Mouse (Mus musculus) kidney, adult 2 months (tissue): Measurements from ENCODE around the gene Pde8b. TPM values are rescaled to one million over a fixed set of nuclear protein-coding genes. Genes with fewer than 3 reads are reported as not detected.

ENCODE experiments used
- DNase-seq: peaks from one replicate; pipeline ENCODE4 v3.0.0; 2021
- H3K27ac ChIP-seq: fragments of 200-500 bp; 2 replicates; pipeline ENCODE4 v1.5.1; 2012; ENCODE audit warnings: low read depth, low read length, control low read depth, inconsistent platforms; ENCODE audit not compliant: insufficient read depth
- H3K27me3 ChIP-seq: fragments of 200-500 bp; replicated peaks from 2 replicates; pipeline ENCODE4 v1.6.1; 2012; ENCODE audit warnings: mild to moderate bottlenecking, moderate library complexity, low read length, inconsistent platforms; ENCODE audit not compliant: control insufficient read depth, insufficient read depth
- H3K36me3 ChIP-seq: fragments of 200-500 bp; 2 replicates; pipeline ENCODE4 v1.6.1; 2012; ENCODE audit warnings: mild to moderate bottlenecking, moderate library complexity, low read length, inconsistent platforms; ENCODE audit not compliant: control insufficient read depth, insufficient read depth
- H3K4me1 ChIP-seq: fragments of 200-500 bp; 2 replicates; pipeline ENCODE4 v1.6.1; 2011; ENCODE audit warnings: low read length; ENCODE audit not compliant: control insufficient read depth, insufficient read depth
- H3K4me3 ChIP-seq: fragments of 200-500 bp; 2 replicates; pipeline ENCODE4 v1.5.1; 2011; ENCODE audit warnings: mild to moderate bottlenecking, low read depth, low read length, control low read depth; ENCODE audit not compliant: insufficient read depth
- CTCF ChIP-seq: fragments of 200-500 bp; conservative IDR thresholded peaks from 2 replicates; pipeline ENCODE4 v1.5.1; 2011; ENCODE audit warnings: low read depth, mild to moderate bottlenecking, control low read depth, low read length, moderate library complexity, mixed read lengths; ENCODE audit not compliant: insufficient read depth, insufficient read length
- POLR2A ChIP-seq: fragments of 200-500 bp; IDR thresholded peaks from one replicate; pipeline ENCODE4 v1.6.1; 2011; ENCODE audit warnings: low read depth, low read length, control low read depth
- WGBS: fragments of 180-500 bp; shearing (Covaris S2); methylation state at CpG from one replicate; pipeline ENCODE4 v1.1.7; 2018; 5-methylcytosine and 5-hydroxymethylcytosine counted together
- polyA plus RNA-seq: library from polyadenylated mRNA; depleted of rRNA; stranded (reverse); fragments of >200 nt; gene quantifications from 2 replicates; pipeline ENCODE4 v1.2.3, GENCODE M21; 2012

The Pde8b gene
- polyA plus RNA-seq, 1 experiment = 10.1 TPM

DNA sequence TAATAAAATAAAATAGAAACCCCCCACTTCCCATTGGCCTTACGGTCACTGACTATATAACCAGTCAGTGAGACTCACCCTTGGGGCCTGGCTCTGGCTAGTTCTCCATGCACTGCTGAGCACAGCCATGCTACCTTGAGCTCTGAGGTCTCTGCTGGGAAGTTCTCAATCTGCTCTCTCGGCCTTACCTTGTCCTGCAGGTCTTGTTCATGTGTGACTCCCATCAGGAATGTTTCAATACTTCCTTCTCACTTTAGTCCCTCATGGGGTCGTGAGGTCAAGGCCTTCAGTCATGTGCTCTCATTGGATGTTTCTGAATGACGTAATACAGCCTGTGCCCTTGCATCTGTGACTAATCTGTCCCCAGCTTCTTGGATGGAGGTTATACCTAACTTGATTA lies 191.3 kb downstream of the Pde8b start:
- peak; percentile 39 for DNase-seq
- Histone ChIP-seq H3K4me1 (no peaks in the 10 kb centered on the region; the same call in 1 of the 2 replicates), H3K36me3 (no peaks in the 10 kb centered on the region), H3K4me3 (no peak overlapping the region), H3K27me3 (no peaks in the 10 kb centered on the region), H3K27ac (no peak overlapping the region)
- TF ChIP-seq POLR2A = no peak
- TF ChIP-seq CTCF = no peak
- WGBS = 60% methylated on average over 4 of the region's 4 CpGs

DNA sequence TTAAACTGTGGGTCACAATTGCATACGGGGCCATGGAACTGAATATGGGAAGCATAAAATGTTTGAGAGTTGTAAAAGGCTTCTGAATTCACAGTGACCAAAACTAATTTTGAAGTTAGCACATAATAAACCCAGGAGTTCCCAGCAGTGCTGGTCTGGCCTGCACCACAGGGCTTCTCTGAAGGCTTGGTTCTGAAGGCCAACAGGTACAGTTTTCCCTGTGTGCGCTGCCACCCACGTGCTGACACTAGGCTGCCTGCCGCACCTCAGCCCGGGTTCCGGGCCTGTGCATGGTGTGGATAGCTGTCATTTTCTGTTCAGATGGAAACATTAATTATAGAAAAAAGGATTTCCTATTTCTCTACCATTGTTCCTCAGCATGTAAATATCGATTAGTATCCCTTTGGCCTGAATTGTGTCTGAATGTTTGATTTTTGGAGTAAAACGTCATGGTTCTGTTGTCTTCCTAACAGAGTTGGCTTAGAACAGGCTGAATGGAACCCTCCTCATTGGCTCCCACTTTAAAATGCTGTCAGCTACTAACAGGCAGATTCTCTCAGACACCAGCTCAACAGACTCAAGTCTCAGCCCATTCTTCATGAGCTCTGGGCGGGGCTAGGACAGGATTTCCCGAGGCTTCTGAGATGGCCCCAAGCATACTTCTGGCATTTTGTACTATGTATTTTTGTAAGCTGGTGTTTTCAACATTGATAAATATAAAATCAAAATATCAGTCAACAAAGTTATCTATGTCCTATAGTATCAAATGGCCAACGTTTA lies 193.4 kb downstream of the Pde8b start:
- no peaks in the 10 kb centered on the region; the same call in 1 of the 2 replicates for H3K4me1 ChIP-seq
- H3K27ac ChIP-seq = 0 out of 2 replicates have a peak overlapping the region, but pooled peaks have one; percentile 11

DNA sequence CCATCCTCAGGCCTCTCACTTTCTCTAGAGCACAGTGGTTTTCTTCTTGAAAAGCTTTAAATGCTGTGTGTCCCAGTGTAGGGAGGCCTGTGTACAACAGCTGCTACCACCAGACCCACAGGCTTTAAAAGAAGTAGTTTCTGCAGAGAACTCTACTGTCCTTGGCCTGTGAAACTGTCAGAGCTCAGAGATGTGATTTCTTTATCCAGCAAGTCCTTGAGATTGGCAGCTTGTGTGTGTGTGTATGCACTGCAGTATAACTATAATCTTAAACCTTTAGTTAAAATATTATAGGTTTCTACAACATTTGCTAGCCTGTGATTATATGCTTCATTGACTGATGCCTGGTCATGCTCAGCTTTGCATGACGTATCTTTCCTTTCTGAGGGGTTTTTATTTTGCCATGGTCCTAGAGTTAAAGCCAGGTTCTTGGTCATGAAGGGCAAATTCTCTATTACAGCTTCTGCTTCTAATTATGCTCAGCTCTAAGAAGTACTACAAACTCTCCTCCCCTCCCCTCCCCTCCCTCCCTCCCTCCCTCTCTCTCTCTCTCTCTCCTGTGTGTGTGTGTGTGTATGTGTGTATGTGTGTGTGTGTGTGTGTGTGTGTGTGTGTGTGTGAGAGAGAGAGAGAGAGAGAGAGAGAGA lies 194.3 kb downstream of the Pde8b start:
- peak; percentile 14 for DNase-seq
- WGBS = 39% methylated on average over 1 of the region's 1 CpGs
- Histone ChIP-seq H3K36me3 (no peaks in the 10 kb centered on the region), H3K4me3 (no peak overlapping the region), H3K4me1 (no peaks in the 10 kb centered on the region; the same call in 1 of the 2 replicates), H3K27me3 (no peaks in the 10 kb centered on the region), H3K27ac (peak overlapping the region; percentile 19; the same call in 1 of the 2 replicates)
- TF ChIP-seq POLR2A (no peak), CTCF (no peak)

More for the DNA sequence above, 193.4 kb downstream of the Pde8b start:
- TF ChIP-seq POLR2A = no peak
- no peak for TF ChIP-seq CTCF
- H3K36me3 ChIP-seq = no peaks in the 10 kb centered on the region
- no peaks in the 10 kb centered on the region for H3K27me3 ChIP-seq
- 73% methylated on average over 11 of the region's 11 CpGs for WGBS
- DNase-seq = peak; percentile 43
- no peak overlapping the region for H3K4me3 ChIP-seq

DNA sequence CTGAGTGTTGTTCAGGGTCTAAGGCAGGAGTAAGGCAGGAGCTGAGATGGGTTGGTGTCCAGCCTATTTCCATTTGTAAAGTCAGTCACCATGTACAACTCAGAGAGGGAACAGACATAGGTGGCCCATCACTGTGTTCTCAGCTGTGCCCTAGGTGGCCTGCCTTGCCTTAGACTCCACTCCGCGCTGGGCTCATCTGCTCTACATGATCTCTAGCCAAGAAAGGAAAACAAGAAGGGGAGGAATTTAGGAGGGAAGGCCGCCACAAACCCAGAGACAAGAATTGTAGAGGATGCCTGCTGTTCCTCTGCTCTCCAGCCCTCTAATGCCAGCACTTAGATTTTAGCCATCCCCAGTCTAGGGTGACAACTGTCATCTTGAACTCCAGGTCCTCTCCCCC lies 197.7 kb downstream of the Pde8b start:
- DNase-seq = no peak
- WGBS = 87% methylated on average over 3 of the region's 3 CpGs
- no peak overlapping the region for H3K4me3 ChIP-seq
- H3K4me1 ChIP-seq = no peaks in the 10 kb centered on the region; the same call in 1 of the 2 replicates
- no peaks in the 10 kb centered on the region for H3K27me3 ChIP-seq
- no peak overlapping the region for H3K27ac ChIP-seq
- no peaks in the 10 kb centered on the region for H3K36me3 ChIP-seq
- TF ChIP-seq POLR2A (no peak), CTCF (no peak)

DNA sequence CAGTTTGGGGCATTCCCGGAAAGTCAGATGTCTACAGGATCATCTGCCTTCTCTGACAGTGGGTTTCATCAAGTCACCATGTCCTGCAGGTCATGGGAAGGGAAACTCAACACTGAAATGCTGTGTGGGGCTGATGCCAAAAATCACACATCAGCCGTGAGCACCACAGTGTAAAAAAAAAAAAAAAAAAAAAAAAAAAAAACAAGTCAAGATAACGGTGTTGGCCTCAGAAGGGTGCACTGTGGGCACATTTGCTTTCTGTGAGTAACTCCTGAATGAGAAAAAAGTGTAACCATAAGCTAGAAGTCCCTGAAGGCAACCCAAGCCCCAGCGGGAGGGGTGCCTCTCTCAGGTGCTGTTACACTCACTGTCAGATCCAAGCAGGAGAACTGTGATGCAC lies 199.7 kb downstream of the Pde8b start:
- Histone ChIP-seq H3K4me1 (no peaks in the 10 kb centered on the region), H3K27ac (no peak overlapping the region), H3K27me3 (no peaks in the 10 kb centered on the region), H3K4me3 (no peak overlapping the region), H3K36me3 (no peaks in the 10 kb centered on the region)
- WGBS = 64% methylated on average over 4 of the region's 4 CpGs
- no peak for DNase-seq
- no peak for TF ChIP-seq POLR2A

DNA sequence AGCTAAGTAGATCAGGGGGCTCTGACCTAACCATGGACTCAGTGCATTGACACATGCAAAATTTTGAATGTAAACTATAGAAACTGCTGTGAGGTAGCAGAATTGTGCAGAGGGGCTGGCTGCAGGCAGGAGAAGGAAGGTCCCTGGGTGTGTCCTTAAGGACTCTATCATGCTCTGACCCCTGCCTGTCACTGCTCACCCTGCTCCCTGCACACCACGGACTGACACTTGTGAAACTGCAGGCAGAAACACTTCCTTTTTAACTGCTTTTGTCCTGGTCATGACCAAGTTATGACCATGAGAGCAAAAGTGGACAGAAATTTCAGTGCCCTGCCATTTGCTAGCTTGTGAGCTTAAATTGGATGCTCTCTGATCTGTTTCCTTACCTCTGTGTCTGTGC lies 206.0 kb downstream of the Pde8b start:
- no peaks in the 10 kb centered on the region for H3K4me1 ChIP-seq
- H3K27me3 ChIP-seq = no peaks in the 10 kb centered on the region
- no peak overlapping the region for H3K27ac ChIP-seq
- 42% methylated on average over 1 of the region's 1 CpGs for WGBS
- H3K4me3 ChIP-seq = no peak overlapping the region
- no peaks in the 10 kb centered on the region for H3K36me3 ChIP-seq
- DNase-seq = no peak
- TF ChIP-seq POLR2A (no peak), CTCF (no peak)

DNA sequence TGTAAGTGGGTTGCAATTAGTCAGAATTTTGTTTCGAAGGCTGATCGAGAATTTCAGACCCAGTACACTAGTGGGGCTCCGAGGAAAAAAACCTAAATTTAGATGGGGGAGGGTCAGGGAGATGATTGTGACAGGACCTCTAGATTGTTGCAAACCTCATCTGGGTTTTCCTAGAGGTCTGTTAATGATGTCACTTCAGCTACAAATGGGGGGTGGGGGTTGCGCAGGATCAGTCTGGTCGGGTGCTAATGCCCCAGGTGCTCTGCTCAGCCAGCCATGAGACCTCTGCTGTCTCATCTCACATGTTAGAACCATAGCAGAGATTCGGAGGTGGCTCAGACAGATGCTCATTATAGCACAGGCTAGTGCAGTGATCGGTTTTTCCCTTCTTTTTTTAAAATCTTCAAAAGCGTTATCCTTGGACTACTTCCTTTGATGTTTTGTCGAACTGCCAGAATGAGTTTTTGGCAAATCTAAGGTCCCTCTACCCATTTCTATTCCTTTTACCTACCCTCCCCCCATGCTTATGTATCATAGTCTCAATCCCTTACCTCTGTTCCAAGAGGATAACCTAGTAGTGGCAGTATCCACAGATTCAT lies 209.9 kb downstream of the Pde8b start:
- 70% methylated on average over 9 of the region's 9 CpGs for WGBS
- TF ChIP-seq POLR2A (no peak), CTCF (no peak)
- H3K27ac ChIP-seq = no peak overlapping the region

More for the DNA sequence above, 209.9 kb downstream of the Pde8b start:
- no peak for DNase-seq
- Histone ChIP-seq H3K4me1 (no peaks in the 10 kb centered on the region), H3K27me3 (no peaks in the 10 kb centered on the region), H3K4me3 (no peak overlapping the region), H3K36me3 (no peaks in the 10 kb centered on the region)
